Mouse (Mus musculus) spleen, adult 2 months (tissue): Measurements from ENCODE around the gene Snrpb2.

Source experiments
- CTCF ChIP-seq: fragments of 200-500 bp; IDR thresholded peaks from 2 replicates; pipeline ENCODE4 v1.5.1; 2011; ENCODE audit warnings: mild to moderate bottlenecking, inconsistent platforms; ENCODE audit not compliant: insufficient read depth, insufficient read length, insufficient replicate concordance; ENCODE audit errors: extremely low read depth
- POLR2A ChIP-seq: fragments of 200-500 bp; IDR thresholded peaks from 2 replicates; pipeline ENCODE4 v1.6.1; 2011; ENCODE audit warnings: low read depth, low read length, inconsistent platforms

DNA sequence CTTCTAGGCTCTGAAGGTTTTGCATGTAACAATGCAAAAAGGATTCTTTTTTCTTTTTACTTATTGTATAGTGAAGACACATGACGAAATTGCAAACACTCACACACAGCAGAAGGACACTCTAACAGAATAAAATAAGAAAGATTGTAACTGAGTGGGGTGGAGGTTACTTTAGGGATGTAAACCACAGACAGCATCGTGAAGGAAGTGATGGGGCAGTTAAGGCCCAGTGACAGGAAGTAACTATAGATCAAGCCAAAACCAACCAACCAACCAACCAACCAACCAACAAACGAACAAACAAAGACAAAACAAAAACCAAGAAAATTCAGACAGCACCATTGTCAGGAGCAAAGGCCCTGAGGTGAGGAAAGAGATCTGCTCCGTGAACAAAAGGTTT lies 38.6 kb upstream of the Snrpb2 start:
- TF ChIP-seq CTCF (no peak), POLR2A (no peak)
